Mouse (Mus musculus): ENCODE results near the gene Arhgdib.
"Not testable (repeated sequence)": the region's sequence is repeated elsewhere in the genome, so short reads cannot be mapped to it uniquely, and the experiment has no call there.

Arhgdib gene

GRCm38 (mm10) chr6:136941051-136942021 is at the start of gene Arhgdib:
Gene Arhgdib, minus strand, starts transcription at chr6:136941899.
- no peak for DNase-seq

DNA sequence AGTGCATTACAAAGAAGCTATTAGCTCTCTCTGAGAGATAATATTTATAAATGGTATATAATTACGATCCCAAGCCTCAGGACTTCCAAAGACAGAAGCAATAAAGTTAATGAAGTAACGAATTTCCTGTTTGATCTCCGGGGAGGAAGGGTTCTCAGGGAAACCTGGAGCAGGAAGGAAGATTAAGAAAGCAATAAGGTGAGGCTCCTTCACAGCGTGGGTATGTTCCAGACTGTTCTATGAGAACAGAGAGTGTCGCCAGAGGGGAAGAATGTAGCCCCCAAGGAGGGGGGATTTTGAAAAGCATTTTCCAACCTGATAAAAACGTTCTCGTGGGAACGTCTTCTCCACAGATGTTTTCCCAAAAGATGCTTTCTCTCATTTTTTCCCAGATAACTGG is 48.9 kb upstream of the Arhgdib start:
- DNase-seq = no peak

GRCm38 (mm10) chr6:136989824-136990497 is 48.3 kb upstream of the Arhgdib start:
- no peak for DNase-seq

GRCm38 (mm10) chr6:136988536-136989060 is 46.9 kb upstream of the Arhgdib start:
- DNase-seq = no peak

DNA sequence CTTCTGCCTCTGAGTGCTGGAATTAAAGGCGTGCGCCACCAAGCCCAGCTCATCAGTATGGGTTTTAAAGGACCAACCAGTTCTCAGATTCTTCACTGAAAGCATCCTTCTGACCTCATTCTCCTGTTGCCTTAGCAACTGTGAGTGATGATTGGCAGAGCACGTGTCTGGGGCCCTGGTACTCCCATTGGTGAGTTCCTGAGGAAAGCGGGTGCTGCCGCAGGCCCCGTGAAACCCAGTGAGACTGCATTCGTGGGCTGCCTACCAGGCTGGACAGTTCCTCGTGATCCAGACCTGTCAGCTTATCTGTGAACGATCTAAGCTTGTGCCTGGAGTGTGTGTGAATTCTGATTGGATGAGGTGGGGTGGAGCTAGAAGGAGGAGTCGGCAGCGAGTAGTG is 45.0 kb upstream of the Arhgdib start:
- DNase-seq = no peak

DNA sequence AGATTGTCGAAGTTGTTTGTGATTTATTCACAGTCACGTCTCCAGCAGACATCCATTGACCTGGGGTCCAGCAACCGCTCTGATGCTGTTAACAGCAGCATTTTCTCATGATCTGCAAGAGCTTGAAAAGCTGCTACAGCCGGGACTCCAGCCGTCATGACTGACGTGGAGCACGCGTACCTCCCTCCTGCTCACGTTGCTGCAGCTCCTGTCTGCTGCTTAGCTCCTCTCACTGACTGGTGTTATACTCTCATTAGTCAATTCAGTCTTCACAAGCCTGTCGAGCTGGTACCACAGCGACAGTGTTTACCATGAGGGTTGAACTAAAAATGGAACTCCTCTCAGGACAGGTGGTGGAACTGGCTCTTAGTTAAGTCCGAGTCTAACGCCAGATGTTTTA is 44.3 kb upstream of the Arhgdib start:
- no peak for DNase-seq

- DNase-seq = no peak
These were observed 41.5 kb upstream of the Arhgdib start for GRCm38 (mm10) chr6:136983201-136983600.

DNA sequence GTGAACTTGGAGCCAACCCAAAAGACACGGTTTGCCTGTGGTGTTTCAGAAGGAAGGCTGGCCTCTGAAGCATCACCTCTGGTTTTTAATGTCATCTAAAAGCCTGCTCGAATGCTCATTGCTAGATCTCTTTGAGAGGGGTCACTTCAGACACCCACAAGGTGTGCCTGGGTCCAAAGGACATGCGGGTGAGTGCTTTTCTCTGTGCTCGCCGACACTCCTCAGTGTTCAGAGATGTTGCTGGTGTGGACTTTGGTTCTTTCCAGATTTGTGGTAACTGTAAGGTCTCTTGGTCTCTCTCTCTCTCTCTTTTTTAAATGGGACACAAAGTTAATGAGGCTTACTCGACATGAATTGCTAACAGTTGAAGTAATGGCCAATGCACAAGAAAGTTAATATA is 40.9 kb upstream of the Arhgdib start:
- DNase-seq = no peak

DNA sequence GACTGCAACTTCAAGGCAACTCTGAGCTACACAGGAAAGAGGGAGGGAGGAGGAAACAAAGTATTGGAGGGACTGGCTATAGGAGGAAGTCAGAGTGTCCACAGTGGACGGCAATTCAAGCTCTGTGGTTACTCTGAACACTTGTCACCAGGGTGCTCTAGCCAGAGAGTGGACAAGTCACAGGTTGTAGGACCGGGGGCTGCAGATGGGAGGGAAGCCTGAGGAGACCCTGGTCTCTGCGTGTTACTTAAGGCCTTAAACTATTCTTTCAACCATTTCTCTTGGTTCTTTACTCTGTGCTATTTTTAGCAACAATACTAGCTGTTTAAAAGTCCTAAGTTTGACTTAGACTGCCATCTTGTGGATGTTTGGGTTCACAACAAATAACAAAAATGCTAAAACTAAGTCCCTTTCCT is 38.6 kb upstream of the Arhgdib start:
- peak; percentile 25 for DNase-seq

- DNase-seq = no peak
These were observed 37.8 kb upstream of the Arhgdib start for GRCm38 (mm10) chr6:136979274-136980082.

DNA sequence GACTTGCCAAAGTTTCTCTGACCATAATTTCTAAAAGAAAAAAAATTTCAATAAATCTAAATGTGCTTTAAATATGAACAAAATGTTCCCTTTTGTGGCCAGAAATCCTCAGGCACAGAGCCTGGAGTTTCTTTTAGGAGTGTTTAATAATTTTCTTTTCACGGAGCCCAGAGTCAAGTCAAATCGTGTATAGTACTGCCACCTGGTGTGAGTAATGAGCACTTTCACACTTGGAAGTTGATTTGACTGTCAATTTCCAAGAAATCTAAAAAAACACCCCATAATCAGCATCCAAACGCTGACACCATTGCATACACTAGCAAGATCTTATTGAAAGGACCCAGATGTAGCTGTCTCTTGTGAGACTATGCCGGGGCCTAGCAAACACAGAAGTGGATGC is 27.2 kb upstream of the Arhgdib start:
- not testable (repeated sequence) for DNase-seq

- DNase-seq = no peak
These were observed 25.8 kb upstream of the Arhgdib start for GRCm38 (mm10) chr6:136967466-136967865.

- peak; percentile 61 for DNase-seq
These were observed 24.2 kb upstream of the Arhgdib start for GRCm38 (mm10) chr6:136965912-136966311.

DNA sequence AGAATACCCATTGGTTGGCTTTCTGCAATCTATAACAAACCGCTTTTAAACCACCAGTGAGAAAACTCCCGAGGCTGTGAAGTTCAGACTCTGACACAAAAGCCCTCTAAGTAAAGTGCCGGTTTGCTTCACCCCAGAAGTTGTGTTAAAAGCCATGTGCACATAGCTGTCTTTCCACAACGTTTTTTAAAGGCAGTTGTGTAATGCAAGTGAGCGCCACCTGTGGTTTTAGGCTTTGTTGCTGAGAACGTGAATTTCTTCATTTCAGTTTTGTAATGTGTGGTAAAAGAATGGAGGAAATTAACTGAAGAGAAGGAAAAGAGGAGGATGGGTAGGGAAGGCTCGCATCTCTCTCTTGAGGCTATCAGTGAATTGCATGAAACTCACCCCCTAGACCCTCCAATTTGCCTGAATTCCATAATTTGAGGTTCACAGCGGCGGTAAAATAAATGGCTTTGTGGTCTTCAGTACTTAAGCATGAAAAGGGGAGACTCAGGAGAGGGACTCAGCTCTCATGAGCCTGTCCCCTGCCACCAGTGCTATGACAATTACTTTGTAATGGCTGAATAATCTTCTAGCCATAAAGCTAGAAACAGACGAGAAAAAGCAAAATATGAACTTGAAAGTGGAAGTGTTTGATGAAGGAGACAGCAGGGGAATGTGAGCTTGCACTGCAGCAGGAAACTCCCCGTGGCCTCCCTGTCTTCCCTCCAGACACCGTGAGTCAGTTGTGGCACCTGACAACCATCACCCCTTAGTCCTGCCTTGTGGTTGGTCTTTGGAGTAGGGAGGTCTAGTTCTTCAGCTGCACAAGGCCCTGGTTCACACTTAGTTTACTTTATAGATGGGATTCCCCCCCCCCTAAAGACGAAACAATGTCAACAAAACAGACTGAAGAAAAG is 23.2 kb upstream of the Arhgdib start:
- no peak for DNase-seq

DNA sequence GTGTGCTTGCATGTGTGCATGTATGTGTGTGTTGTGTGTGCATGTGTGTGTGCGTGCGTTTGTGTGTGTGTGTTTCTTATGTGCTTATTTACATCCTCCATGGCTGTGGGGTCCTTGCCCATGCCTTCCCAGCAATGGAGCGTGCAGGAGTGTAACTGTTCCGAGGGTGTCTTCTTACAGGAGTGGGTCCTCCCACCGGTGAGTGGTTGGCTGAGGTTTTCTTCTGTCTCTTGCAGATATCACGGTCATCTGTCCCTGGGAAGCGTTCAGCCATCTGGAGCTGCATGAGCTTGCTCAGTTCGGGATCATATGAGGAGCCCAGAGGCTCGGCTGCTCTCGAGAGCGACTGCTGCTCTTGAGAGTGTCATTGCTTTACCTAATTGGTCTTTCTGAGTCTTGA is 21.3 kb upstream of the Arhgdib start:
- no peak for DNase-seq

DNA sequence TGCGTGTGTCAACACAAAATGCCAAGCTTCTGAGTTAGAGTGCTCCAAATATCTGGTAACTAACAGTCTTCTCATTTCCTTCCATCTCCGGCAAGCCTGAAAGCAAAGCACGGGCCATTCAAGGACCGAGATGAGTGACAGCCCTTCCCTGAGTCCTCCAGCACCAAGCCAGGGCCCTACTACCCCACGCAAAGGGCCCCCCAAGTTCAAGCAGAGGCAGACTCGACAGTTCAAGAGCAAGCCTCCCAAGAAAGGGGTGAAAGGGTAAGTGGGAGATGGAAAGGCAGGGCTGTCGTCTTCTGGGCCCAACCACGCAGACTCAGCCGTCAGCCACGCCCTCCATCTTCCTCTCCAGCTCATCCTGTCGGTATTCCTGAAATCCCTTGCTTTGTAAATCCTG is 17.4 kb upstream of the Arhgdib start:
- DNase-seq = no peak

DNA sequence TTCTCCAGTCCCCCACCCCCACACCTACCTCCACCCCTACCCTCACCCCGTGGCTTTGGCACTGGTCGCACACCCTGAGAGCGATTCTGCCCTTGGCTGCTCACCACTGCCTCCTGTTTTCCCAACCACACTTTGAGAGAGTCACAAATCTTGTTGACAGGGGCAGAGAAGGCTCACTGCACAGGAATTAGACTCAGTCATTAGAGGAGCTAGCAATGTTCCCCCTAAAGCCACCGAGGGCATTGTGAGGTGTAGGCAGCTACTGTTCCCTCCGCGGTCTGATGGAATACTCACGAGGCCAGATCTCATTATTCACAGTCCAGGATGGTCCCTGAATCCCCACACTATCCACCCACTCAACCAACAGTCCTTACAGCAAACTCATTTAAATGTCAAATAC is 15.4 kb upstream of the Arhgdib start:
- DNase-seq = no peak

- no peak for DNase-seq
These were observed 13.5 kb upstream of the Arhgdib start for GRCm38 (mm10) chr6:136955240-136955639.

- no peak for DNase-seq
These were observed 13.0 kb upstream of the Arhgdib start for GRCm38 (mm10) chr6:136954715-136955114.

DNA sequence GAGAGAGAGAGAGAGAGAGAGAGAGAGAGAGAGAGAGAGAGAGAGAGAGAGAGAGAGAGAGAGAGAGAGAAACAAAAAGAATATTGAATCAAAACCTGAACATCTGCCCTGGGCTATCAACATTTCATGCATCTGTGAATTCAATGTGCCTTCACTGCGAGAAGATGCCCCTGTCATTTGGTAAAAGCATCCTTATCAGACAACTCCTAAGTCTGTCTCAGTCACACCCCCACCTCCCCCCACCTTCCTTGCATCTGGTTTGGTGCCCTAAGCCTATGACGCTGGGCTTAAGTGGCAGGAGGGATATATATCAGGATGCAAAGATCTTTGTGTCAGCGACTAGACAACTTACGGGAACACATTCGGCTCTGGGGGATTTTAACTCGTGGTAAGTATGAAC is 12.5 kb upstream of the Arhgdib start:
- DNase-seq = no peak

DNA sequence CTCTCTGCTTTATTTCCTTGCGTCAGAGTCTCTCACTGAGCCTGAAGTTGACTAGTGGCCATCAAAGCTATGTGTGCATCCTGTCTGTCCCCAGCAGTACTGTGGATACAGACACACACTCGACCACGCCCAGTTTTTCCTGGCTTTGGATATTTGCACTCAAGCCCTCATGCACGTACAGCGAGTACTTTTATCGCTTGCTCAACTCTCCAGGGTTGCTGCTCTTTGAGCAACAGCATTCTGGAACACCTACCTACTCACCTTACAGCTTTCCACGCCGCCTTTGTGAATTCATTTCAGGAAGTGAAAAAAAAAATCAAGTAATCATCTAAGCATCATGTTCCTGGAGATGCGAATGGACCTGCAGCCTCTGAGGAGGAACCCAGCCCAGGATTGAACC is 11.2 kb upstream of the Arhgdib start:
- DNase-seq = no peak

DNA sequence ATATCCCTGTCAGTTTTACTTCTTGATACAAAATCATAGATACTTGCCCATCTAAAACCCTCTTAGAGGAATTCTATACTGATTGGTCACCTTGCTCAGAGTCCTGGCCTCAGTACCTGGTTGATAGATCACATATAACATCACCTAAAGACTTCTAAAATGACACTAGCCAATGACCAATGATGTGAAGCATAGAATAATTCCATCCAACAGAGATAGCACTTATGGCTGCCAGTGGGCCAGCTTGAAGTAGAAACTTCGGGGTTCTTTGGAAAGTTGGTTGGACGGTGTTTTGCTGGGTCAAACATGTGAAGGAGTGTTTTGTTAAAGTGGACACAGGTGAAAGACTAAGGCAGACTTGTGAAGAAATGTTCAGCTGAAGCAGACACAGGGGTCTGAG is 8.5 kb upstream of the Arhgdib start:
- DNase-seq = no peak
